ENCODE assay signal across 19 mouse cellular contexts in genomic region chr15:98119363-98119762, GRCm38 (mm10). TPM values are rescaled to one million over a fixed set of nuclear protein-coding genes. Genes with fewer than 3 reads are reported as not detected.
"Had no signal": no experiment of that assay in that cellular context is flagged by ENCODE, and none has a peak within 500 bp of the region (broad histone marks: within the 10 kb centered on the region; RNA-seq: fewer than 3 reads in every experiment).

No protein-coding gene starts in this region.

- H3K4me3 ChIP-seq: lung, embryonic 15.5 days; megakaryocyte, embryonic 14.5 days; midbrain, embryonic 13.5 days; midbrain, embryonic 15.5 days; neural tube, embryonic 12.5 days had no signal

- H3K27ac ChIP-seq: lung, embryonic 15.5 days; macrophage; midbrain, embryonic 13.5 days; midbrain, embryonic 15.5 days; neural tube, embryonic 12.5 days had no signal

- H3K9ac ChIP-seq: lung, embryonic 15.5 days; midbrain, embryonic 13.5 days; midbrain, embryonic 15.5 days; neural tube, embryonic 12.5 days had no signal

- DNase-seq: lung, adult 2 months; lung, postnatal 14 days; lung, postnatal 36 days; right cerebral cortex, postnatal 14 days; spleen, adult 18-20 months; thymus, adult 18-20 months; thymus, postnatal 14 days; thymus, postnatal 36 days had no signal

- H3K27me3 ChIP-seq: lung, embryonic 15.5 days; megakaryocyte, embryonic 14.5 days; midbrain, embryonic 13.5 days; midbrain, embryonic 15.5 days; neural tube, embryonic 12.5 days had no signal

- H3K4me1 ChIP-seq: lung, embryonic 15.5 days; midbrain, embryonic 13.5 days; midbrain, embryonic 15.5 days; neural tube, embryonic 12.5 days had no signal

- H3K4me2 ChIP-seq: lung, embryonic 15.5 days; midbrain, embryonic 11.5 days; midbrain, embryonic 13.5 days; midbrain, embryonic 15.5 days; neural tube, embryonic 12.5 days had no signal

- ATAC-seq: lung, postnatal 0 days; midbrain, embryonic 13.5 days; midbrain, embryonic 15.5 days had no signal

- H3K9me3 ChIP-seq: lung, embryonic 15.5 days; megakaryocyte, embryonic 14.5 days; midbrain, embryonic 13.5 days; midbrain, embryonic 15.5 days; neural tube, embryonic 12.5 days had no signal

RNA-seq across cellular contexts. Expression of gene Ccdc184, which starts 47.6 kb away (rescaled TPM):
- total RNA-seq: megakaryocyte progenitor cell, adult 5-6 weeks; monocyte, adult 5-6 weeks; neutrophil, adult 5-6 weeks had no signal
- polyA plus RNA-seq: macrophage had no signal
